Mouse (Mus musculus) lung, postnatal 25 days (tissue): ENCODE results near the gene Arpp21.

Source experiments
- DNase-seq: peaks from one replicate; pipeline ENCODE4 v3.0.0; 2022; ENCODE audit warnings: low spot score

Gene Arpp21

GRCm38 (mm10) chr9:112235696-112236397 is at the start of gene Arpp21:
Gene Arpp21, minus strand, starts transcription at chr9:112235938.
- no peak for DNase-seq

GRCm38 (mm10) chr9:112272426-112272969 is 36.8 kb upstream of the Arpp21 start:
- DNase-seq, result no peak

- no peak for DNase-seq
Observed at GRCm38 (mm10) chr9:112264982-112265641, 29.4 kb upstream of the Arpp21 start.

- no peak for DNase-seq
Observed at GRCm38 (mm10) chr9:112261986-112262901, 26.5 kb upstream of the Arpp21 start.

- no peak for DNase-seq
Observed at GRCm38 (mm10) chr9:112261556-112261955, 25.8 kb upstream of the Arpp21 start.

GRCm38 (mm10) chr9:112260696-112261095 is 25.0 kb upstream of the Arpp21 start:
- no peak for DNase-seq

- no peak for DNase-seq
Observed at GRCm38 (mm10) chr9:112258560-112258959, 22.8 kb upstream of the Arpp21 start.

GRCm38 (mm10) chr9:112255971-112256370 is 20.2 kb upstream of the Arpp21 start:
- DNase-seq, result no peak

GRCm38 (mm10) chr9:112253730-112254129 is 18.0 kb upstream of the Arpp21 start:
- DNase-seq, result no peak

- DNase-seq, result no peak
Observed at GRCm38 (mm10) chr9:112251857-112252256, 16.1 kb upstream of the Arpp21 start.

GRCm38 (mm10) chr9:112251339-112251738 is 15.6 kb upstream of the Arpp21 start:
- DNase-seq, result no peak

- DNase-seq, result no peak
Observed at GRCm38 (mm10) chr9:112249753-112250152, 14.0 kb upstream of the Arpp21 start.

- no peak for DNase-seq
Observed at GRCm38 (mm10) chr9:112247183-112247582, 11.4 kb upstream of the Arpp21 start.

GRCm38 (mm10) chr9:112238168-112238567 is 2.4 kb upstream of the Arpp21 start:
- DNase-seq, result no peak

- DNase-seq, result no peak
Observed at GRCm38 (mm10) chr9:112236551-112236950, 813 bp upstream of the Arpp21 start.

GRCm38 (mm10) chr9:112235041-112235695 is 570 bp downstream of the Arpp21 start:
- DNase-seq, result no peak

- no peak for DNase-seq
Observed at GRCm38 (mm10) chr9:112234505-112235024, 1.2 kb downstream of the Arpp21 start.

GRCm38 (mm10) chr9:112233822-112234504 is 1.8 kb downstream of the Arpp21 start:
- DNase-seq, result no peak

- no peak for DNase-seq
Observed at GRCm38 (mm10) chr9:112233378-112233777, 2.4 kb downstream of the Arpp21 start.

GRCm38 (mm10) chr9:112231935-112232575 is 3.7 kb downstream of the Arpp21 start:
- no peak for DNase-seq
